Mouse (Mus musculus) CH12.LX (cell line): ENCODE results near the gene Cblb. TPM values are rescaled to one million over a fixed set of nuclear protein-coding genes. Genes with fewer than 3 reads are reported as not detected.

Source experiments
- DNase-seq: peaks from one replicate; pipeline ENCODE4 v3.0.0-alpha.2; 2013; ENCODE audit errors: extremely low read depth
- H3K27ac ChIP-seq: 2 replicates; pipeline ENCODE4 v1.5.1; 2012; ENCODE audit warnings: low read depth, mild to moderate bottlenecking, control low read depth, moderate library complexity; ENCODE audit not compliant: insufficient read depth
- H3K27me3 ChIP-seq: replicated peaks from 2 replicates; pipeline ENCODE3; 2012; ENCODE audit warnings: inconsistent platforms
- H3K36me3 ChIP-seq, 2 experiments: replicated peaks in 1 of 2; 2 replicates each; pipeline versions ENCODE3 to v1.6.1; 2012; ENCODE audit warnings: inconsistent platforms in 1 of 2, low read length in 1 of 2, mild to moderate bottlenecking in 1 of 2, mixed read lengths in 1 of 2, moderate library complexity in 1 of 2; ENCODE audit not compliant: control insufficient read depth in 1 of 2, insufficient read depth in 1 of 2
- H3K4me1 ChIP-seq, 2 experiments: 2 replicates each; pipeline ENCODE4 v1.6.1; 2012; ENCODE audit warnings: inconsistent platforms in 1 of 2, moderate library complexity in 1 of 2; ENCODE audit not compliant: insufficient read depth in 2 of 2, control insufficient read depth in 1 of 2
- H3K4me2 ChIP-seq: 2 replicates; pipeline ENCODE4 v1.6.1; 2012; ENCODE audit warnings: low read depth, mild to moderate bottlenecking, control low read depth; ENCODE audit not compliant: poor library complexity, insufficient read depth, severe bottlenecking
- H3K4me3 ChIP-seq, 3 experiments: fragments of 150-350 bp in 1 of 3; sonication (generic) in 1 of 3; replicated peaks in 1 of 3; 2 replicates each; pipeline versions ENCODE3 to v1.5.1; 2011 to 2012; ENCODE audit warnings: low read depth in 2 of 3, low read length in 2 of 3, mild to moderate bottlenecking in 2 of 3, moderate library complexity in 2 of 3, control low read depth in 1 of 3, improper control_type of control experiment in 1 of 3, inconsistent platforms in 1 of 3, mixed read lengths in 1 of 3; ENCODE audit not compliant: poor library complexity in 1 of 3
- H3K79me2 ChIP-seq: replicated peaks from 2 replicates; pipeline ENCODE4 v1.6.1; 2012; ENCODE audit warnings: mild to moderate bottlenecking, moderate library complexity; ENCODE audit not compliant: control insufficient read depth, poor library complexity, insufficient read depth, severe bottlenecking; ENCODE audit errors: extremely low read depth
- H3K9ac ChIP-seq: 2 replicates; pipeline ENCODE4 v1.6.1; 2012; ENCODE audit warnings: low read depth, mild to moderate bottlenecking, control low read depth, moderate library complexity; ENCODE audit not compliant: insufficient read depth
- H3K9me3 ChIP-seq: replicated peaks from 2 replicates; pipeline ENCODE3; 2012; ENCODE audit warnings: low read length, inconsistent platforms, mixed read lengths
- CHD2 ChIP-seq: IDR thresholded peaks from 2 replicates; pipeline ENCODE4 v1.6.1; 2011; ENCODE audit warnings: low read length, improper control_type of control experiment
- CTCF ChIP-seq, 2 experiments: IDR thresholded peaks in 1 of 2; conservative IDR thresholded peaks in 1 of 2; 2 replicates each; pipeline ENCODE4 v1.5.1; 2011 to 2012; ENCODE audit warnings: low read depth in 2 of 2, low read length in 2 of 2, improper control_type of control experiment in 1 of 2, inconsistent platforms in 1 of 2, mild to moderate bottlenecking in 1 of 2, moderate library complexity in 1 of 2
- EP300 ChIP-seq: IDR thresholded peaks from 2 replicates; pipeline ENCODE4 v1.6.1; 2011; ENCODE audit warnings: low read length, improper control_type of control experiment
- HCFC1 ChIP-seq: IDR thresholded peaks from 2 replicates; pipeline ENCODE4 v1.6.1; 2012; ENCODE audit warnings: low read depth, mild to moderate bottlenecking, inconsistent platforms, low read length, improper control_type of control experiment
- JUN ChIP-seq: IDR thresholded peaks from 2 replicates; pipeline ENCODE4 v1.6.1; 2011; ENCODE audit warnings: low read depth, mild to moderate bottlenecking, low read length, improper control_type of control experiment, moderate library complexity; ENCODE audit not compliant: insufficient read depth
- MAX ChIP-seq: IDR thresholded peaks from 2 replicates; pipeline ENCODE4 v1.6.1; 2011; ENCODE audit warnings: low read length, improper control_type of control experiment
- MAZ ChIP-seq: IDR thresholded peaks from 2 replicates; pipeline ENCODE4 v1.6.1; 2012; ENCODE audit warnings: low read depth, mild to moderate bottlenecking, inconsistent platforms, low read length, improper control_type of control experiment, moderate library complexity
- MEF2A ChIP-seq: IDR thresholded peaks from 2 replicates; pipeline ENCODE4 v1.6.1; 2014; ENCODE audit warnings: low read depth, mild to moderate bottlenecking, inconsistent platforms, low read length, improper control_type of control experiment, borderline replicate concordance
- MXI1 ChIP-seq: IDR thresholded peaks from 2 replicates; pipeline ENCODE4 v1.6.1; 2011; ENCODE audit warnings: mild to moderate bottlenecking, low read depth, low read length, improper control_type of control experiment
- NELFE ChIP-seq: IDR thresholded peaks from 2 replicates; pipeline ENCODE4 v1.6.1; 2011; ENCODE audit warnings: low read depth, low read length, improper control_type of control experiment
- NRF1 ChIP-seq: IDR thresholded peaks from 2 replicates; pipeline ENCODE4 v1.6.1; 2014; ENCODE audit warnings: low read depth, mild to moderate bottlenecking, inconsistent platforms, low read length, improper control_type of control experiment, moderate library complexity
- PAX5 ChIP-seq: IDR thresholded peaks from 2 replicates; pipeline ENCODE4 v1.6.1; 2012; ENCODE audit warnings: low read length, inconsistent platforms, mixed read lengths
- POLR2A ChIP-seq: IDR thresholded peaks from 2 replicates; pipeline ENCODE4 v1.6.1; 2011; ENCODE audit warnings: low read depth, mild to moderate bottlenecking, improper control_type of control experiment, low read length
- RAD21 ChIP-seq: IDR thresholded peaks from 2 replicates; pipeline ENCODE4 v1.6.1; 2011; ENCODE audit warnings: low read depth, mild to moderate bottlenecking, low read length, improper control_type of control experiment, moderate library complexity
- RCOR1 ChIP-seq: conservative IDR thresholded peaks from 2 replicates; pipeline ENCODE4 v1.6.1; 2012; ENCODE audit warnings: low read depth, mild to moderate bottlenecking, inconsistent platforms, low read length, improper control_type of control experiment
- SMC3 ChIP-seq: IDR thresholded peaks from 2 replicates; pipeline ENCODE4 v1.6.1; 2011; ENCODE audit warnings: low read depth, low read length, improper control_type of control experiment
- TBP ChIP-seq: conservative IDR thresholded peaks from 2 replicates; pipeline ENCODE4 v1.6.1; 2011; ENCODE audit warnings: low read depth, low read length, improper control_type of control experiment
- UBTF ChIP-seq: IDR thresholded peaks from 2 replicates; pipeline ENCODE4 v1.6.1; 2012; ENCODE audit warnings: low read depth, mild to moderate bottlenecking, inconsistent platforms, low read length, improper control_type of control experiment, moderate library complexity
- USF1 ChIP-seq: IDR thresholded peaks from 2 replicates; pipeline ENCODE4 v1.6.1; 2014; ENCODE audit warnings: low read depth, mild to moderate bottlenecking, inconsistent platforms, low read length, improper control_type of control experiment
- ZKSCAN1 ChIP-seq: IDR thresholded peaks from 2 replicates; pipeline ENCODE4 v1.6.1; 2012; ENCODE audit warnings: low read depth, inconsistent platforms, low read length, improper control_type of control experiment, borderline replicate concordance
- ZMIZ1 ChIP-seq: IDR thresholded peaks from 2 replicates; pipeline ENCODE4 v1.6.1; 2012; ENCODE audit warnings: low read depth, mild to moderate bottlenecking, inconsistent platforms, low read length, improper control_type of control experiment
- dilution Hi-C: fragments of 300-500 bp; cut with MboI; formaldehyde crosslinking; loops from 2 replicates; pipeline ENCODE4 v1.14.3; 2020; ENCODE audit warnings: low sequenced_read_pairs; ENCODE audit not compliant: extremely low pct_unique_long_range_greater_than_20kb, extremely low pct_ligation_motif_present
- in situ Hi-C: fragments of 300-500 bp; cut with MboI; formaldehyde crosslinking; loops from 3 replicates; pipeline ENCODE4 v1.14.3; 2019; ENCODE audit warnings: low sequenced_read_pairs, low pct_ligation_motif_present, low pct_unique_long_range_greater_than_20kb, mixed read lengths
- polyA plus RNA-seq: library from polyadenylated mRNA; unstranded; fragments of >175 nt; gene quantifications from 2 replicates; pipeline ENCODE4 v1.2.1, GENCODE M21; 2012; ENCODE audit warnings: low read depth; ENCODE audit not compliant: insufficient read length
- total RNA-seq, 2 experiments: library from RNA; depleted of rRNA; stranded (reverse); fragments of 300-350 nt in 1 of 2; fragments of >200 nt in 1 of 2; gene quantifications; 2 replicates each; pipeline ENCODE4 v1.2.3; 2012 to 2014

Gene Cblb
- total and polyA plus RNA-seq, 3 experiments = 3.5 to 18.9 (median 6.3) TPM

- H3K9me3 ChIP-seq = no peaks in the 10 kb centered on the region
- in situ Hi-C loops = no loop called here
- no peak for DNase-seq
These were observed 101.9 kb downstream of the Cblb start for GRCm38 (mm10) chr16:52132808-52133490.

GRCm38 (mm10) chr16:52134631-52135227, 103.7 kb downstream of the Cblb start:
- in situ Hi-C loops = no loop called here
- DNase-seq = no peak
- no peak overlapping the region for H3K4me2 ChIP-seq
- no peaks in the 10 kb centered on the region for H3K9me3 ChIP-seq
- no peaks in the 10 kb centered on the region for H3K27me3 ChIP-seq
- H3K4me1 ChIP-seq = peaks cover 2 to 14% of the 10 kb centered on the region in 2 experiments; a peak in 2 of 4 replicates
- H3K36me3 ChIP-seq = peaks cover 0 to 42% of the 10 kb centered on the region in 2 experiments
- H3K79me2 ChIP-seq = no peaks in the 10 kb centered on the region
- dilution Hi-C loops = no loop called here
- no peak overlapping the region for H3K4me3 ChIP-seq
- TF ChIP-seq MAX = no peak
- TF ChIP-seq NRF1 = no peak
- no peak for TF ChIP-seq CHD2
- no peak for TF ChIP-seq ZKSCAN1
- TF ChIP-seq JUN = no peak
- no peak for TF ChIP-seq MAZ
- no peak for TF ChIP-seq TBP
- no peak for TF ChIP-seq RAD21
- no peak for TF ChIP-seq MEF2A
- no peak for TF ChIP-seq MXI1
- TF ChIP-seq POLR2A = no peak
- TF ChIP-seq UBTF = no peak
- TF ChIP-seq, all 38 proteins: peak for 0
- Histone ChIP-seq H3K27ac (no peak overlapping the region), H3K9ac (no peak overlapping the region)

More at GRCm38 (mm10) chr16:52132808-52133490, 101.9 kb downstream of the Cblb start:
- Histone ChIP-seq H3K79me2 (no peaks in the 10 kb centered on the region), H3K27me3 (no peaks in the 10 kb centered on the region), H3K4me2 (peak overlapping the region; percentile 34; the same call in 1 of the 2 replicates), H3K36me3 (peaks cover 0 to 39% of the 10 kb centered on the region in 2 experiments), H3K4me3 (no peak overlapping the region), H3K9ac (no peak overlapping the region), H3K4me1 (peaks cover 2 to 14% of the 10 kb centered on the region in 2 experiments; a peak in 2 of 4 replicates), H3K27ac (no peak overlapping the region)
- dilution Hi-C loops = no loop called here
- TF ChIP-seq HCFC1 = no peak
- TF ChIP-seq NELFE = no peak
- no peak for TF ChIP-seq PAX5
- TF ChIP-seq ZMIZ1 = no peak
- no peak for TF ChIP-seq CTCF (conservative IDR thresholded peaks at IDR 0.05 in 1 of 2, IDR thresholded peaks at IDR 0.05 in 1 of 2; ENCODE audit: low read depth in 2 of 2, low read length in 2 of 2)
- TF ChIP-seq MXI1 = no peak
- TF ChIP-seq USF1 = no peak
- TF ChIP-seq NRF1 = no peak
- TF ChIP-seq EP300 = no peak
- TF ChIP-seq TBP = no peak
- TF ChIP-seq CHD2 = no peak
- no peak for TF ChIP-seq RCOR1
- no peak for TF ChIP-seq MAX
- TF ChIP-seq SMC3 = no peak
- TF ChIP-seq MEF2A = no peak
- no peak for TF ChIP-seq MAZ
